Mouse (Mus musculus) neural tube, embryonic 12.5 days (tissue): ENCODE results near the gene Tmem141. TPM values are rescaled to one million over a fixed set of nuclear protein-coding genes. Genes with fewer than 3 reads are reported as not detected.
A peak's percentile ranks its signal among the peaks of the same experiment; 100 is the strongest.

Experiments used
- ATAC-seq: fragments of 200-750 bp; cut with Nextera tagmentation; 2 replicates; pipeline ENCODE4 v1.8.0; 2017; ENCODE audit warnings: low read depth, mild to moderate bottlenecking, moderate TSS enrichment, moderate library complexity; ENCODE audit not compliant: low FRiP score
- H3K27ac ChIP-seq: fragments of 300-500 bp; sonication (generic); 2 replicates; pipeline ENCODE4 v1.5.1; 2016
- H3K27me3 ChIP-seq: fragments of 300-500 bp; sonication (generic); replicated peaks from 2 replicates; pipeline ENCODE4 v1.6.1; 2016; ENCODE audit warnings: mild to moderate bottlenecking
- H3K36me3 ChIP-seq: fragments of 300-500 bp; sonication (generic); 2 replicates; pipeline ENCODE4 v1.6.1; 2016; ENCODE audit warnings: mild to moderate bottlenecking
- H3K4me1 ChIP-seq: fragments of 300-500 bp; sonication (generic); 2 replicates; pipeline ENCODE4 v1.6.1; 2016
- H3K4me2 ChIP-seq: fragments of 300-500 bp; sonication (generic); replicated peaks from 2 replicates; pipeline ENCODE4 v1.6.1; 2016; ENCODE audit warnings: mild to moderate bottlenecking
- H3K4me3 ChIP-seq: fragments of 300-500 bp; sonication (generic); 2 replicates; pipeline ENCODE4 v1.5.1; 2016
- H3K9ac ChIP-seq: fragments of 300-500 bp; sonication (generic); 2 replicates; pipeline ENCODE4 v1.6.1; 2016; ENCODE audit warnings: mild to moderate bottlenecking
- H3K9me3 ChIP-seq: fragments of 300-500 bp; sonication (generic); 2 replicates; pipeline ENCODE4 v1.6.1; 2016; ENCODE audit warnings: mild to moderate bottlenecking
- WGBS: fragments of 180-500 bp; shearing (Covaris S2); methylation state at CpG from one replicate; pipeline ENCODE4 v1.1.7; 2016; 5-methylcytosine and 5-hydroxymethylcytosine counted together
- polyA plus RNA-seq: library from polyadenylated mRNA; unstranded; fragments of >200 nt; fragmentation: Nextera tagmentation; extraction: Ambion mirVana; gene quantifications from 2 replicates; pipeline ENCODE4 v1.2.1, GENCODE M21; 2016

The Tmem141 gene
- polyA plus RNA-seq, 1 experiment from 2014 or later = 24.9 TPM

DNA sequence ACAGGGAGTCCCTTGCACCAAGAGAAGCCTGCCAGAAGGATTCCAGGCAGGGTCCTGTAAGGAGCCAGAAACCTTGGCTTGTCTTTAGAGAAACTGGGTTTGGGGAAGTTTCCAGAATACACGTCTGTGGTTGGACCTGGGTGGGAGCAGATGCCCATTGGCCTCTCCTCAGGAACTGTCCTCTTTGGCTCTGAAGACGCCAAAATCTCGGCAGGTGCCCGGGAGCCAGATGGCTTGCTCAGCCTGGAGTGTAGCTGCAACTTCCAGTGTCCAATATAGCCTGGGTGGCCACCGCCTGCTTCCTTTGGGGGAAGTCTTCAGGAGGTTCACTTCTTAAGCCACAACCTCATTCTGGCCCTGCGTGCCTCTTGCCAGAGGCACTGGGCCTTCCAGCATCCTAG, 39.9 kb downstream of the Tmem141 start:
- peak overlapping the region; percentile 60 for H3K4me2 ChIP-seq
- H3K27ac ChIP-seq = no peak overlapping the region
- H3K27me3 ChIP-seq = peaks cover 42% of the 10 kb centered on the region
- 41% methylated on average over 6 of the region's 6 CpGs for WGBS
- no peak; the same call in 1 of the 2 replicates for ATAC-seq
- H3K36me3 ChIP-seq = peaks cover 37% of the 10 kb centered on the region
- no peak overlapping the region for H3K9ac ChIP-seq
- no peak overlapping the region for H3K4me3 ChIP-seq
- H3K4me1 ChIP-seq = peaks cover 62% of the 10 kb centered on the region
- H3K9me3 ChIP-seq = no peaks in the 10 kb centered on the region

DNA sequence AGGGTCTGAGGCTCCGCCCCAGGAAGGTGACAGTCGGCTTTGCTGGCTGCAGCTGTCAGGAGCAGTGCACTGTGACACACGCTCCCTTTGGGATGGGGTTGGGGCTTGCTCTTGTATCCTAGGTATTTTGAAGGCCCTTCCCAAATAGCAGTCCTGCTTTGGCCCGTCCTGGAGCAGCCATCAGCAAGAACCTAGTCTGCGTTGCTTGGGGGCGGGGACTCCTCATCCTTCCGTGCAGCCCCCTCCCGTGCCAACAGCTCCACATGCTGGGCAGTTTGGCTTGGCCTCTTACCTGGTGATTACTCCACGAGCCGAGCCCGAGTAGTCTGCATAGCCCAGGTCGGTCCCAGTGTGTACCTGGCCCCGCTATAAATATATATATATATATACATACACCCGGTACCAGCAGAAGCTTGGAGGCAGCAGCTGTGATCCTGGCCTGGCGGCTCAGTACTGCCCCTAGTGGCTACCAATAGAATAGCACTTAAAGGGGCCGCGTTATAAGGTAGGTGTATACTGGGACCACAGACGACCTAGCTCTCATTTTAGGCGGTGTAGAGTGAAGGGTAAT, 40.4 kb downstream of the Tmem141 start, which contains the start of gene Ajm1:
Ajm1 (minus strand) TSS at position 464 of the 571 bp plus-strand sequence.
- H3K4me3 ChIP-seq = peak within 1 kb of the TSS; percentile 35
- peak within 1 kb of the TSS; percentile 60 for H3K4me2 ChIP-seq
- no peaks in the 10 kb centered on the region for H3K9me3 ChIP-seq
- H3K4me1 ChIP-seq = peaks cover 62% of the 10 kb centered on the region
- 7% methylated on average over 19 of the region's 19 CpGs for WGBS
- H3K27me3 ChIP-seq = peaks cover 48% of the 10 kb centered on the region
- H3K27ac ChIP-seq = no peak within 1 kb of the TSS; the same call in 1 of the 2 replicates
- H3K9ac ChIP-seq = peak within 1 kb of the TSS; percentile 44; the same call in 1 of the 2 replicates
- ATAC-seq = peak; percentile 56
- peaks cover 32% of the 10 kb centered on the region for H3K36me3 ChIP-seq

GRCm38 (mm10) chr2:25580621-25581101, 41.1 kb downstream of the Tmem141 start:
- H3K27ac ChIP-seq = no peak overlapping the region
- H3K27me3 ChIP-seq = peaks cover 55% of the 10 kb centered on the region
- 52% methylated on average over 6 of the region's 6 CpGs for WGBS
- no peak for ATAC-seq
- no peaks in the 10 kb centered on the region for H3K9me3 ChIP-seq
- H3K36me3 ChIP-seq = peaks cover 27% of the 10 kb centered on the region
- no peak overlapping the region for H3K4me3 ChIP-seq
- H3K4me1 ChIP-seq = peaks cover 65% of the 10 kb centered on the region
- H3K9ac ChIP-seq = no peak overlapping the region
- H3K4me2 ChIP-seq = peak overlapping the region; percentile 60

DNA sequence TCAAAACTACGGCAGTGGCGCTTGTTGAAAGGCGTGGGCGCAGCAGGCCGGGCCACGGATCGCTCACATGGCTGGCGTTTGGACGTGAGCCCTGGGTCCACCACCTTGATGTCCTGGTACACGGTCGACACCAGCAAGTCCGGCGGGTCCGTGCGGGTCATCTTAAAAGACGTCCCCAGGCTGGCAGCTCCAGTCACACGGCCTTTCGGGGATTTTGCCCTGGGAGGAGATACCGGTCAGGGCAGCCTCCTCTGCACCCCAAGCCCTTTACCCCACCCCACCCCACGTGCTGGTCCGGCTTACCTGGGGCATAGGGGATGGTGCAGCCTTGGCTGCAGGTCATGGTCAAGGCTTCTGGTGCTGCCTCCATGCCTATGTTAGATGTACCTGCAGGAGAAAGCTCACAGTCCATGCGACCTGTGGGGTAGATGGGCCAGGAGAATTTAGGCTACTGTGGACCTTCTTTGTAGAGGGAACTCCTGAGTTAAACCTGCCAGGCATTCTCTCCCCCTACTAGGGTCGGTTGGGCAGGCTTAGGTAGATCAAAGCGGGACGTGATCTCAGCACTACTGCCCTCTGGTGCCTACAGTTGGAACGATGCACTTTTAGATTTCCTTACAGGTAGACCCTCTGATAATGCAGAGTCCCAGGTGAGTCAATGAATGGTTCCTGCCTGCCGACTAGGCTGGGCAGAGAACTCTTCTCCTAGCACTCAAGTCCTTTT, 41.9 kb downstream of the Tmem141 start:
- Histone ChIP-seq H3K4me1 (peaks cover 70% of the 10 kb centered on the region), H3K4me2 (peak overlapping the region; percentile 37), H3K9me3 (no peaks in the 10 kb centered on the region), H3K4me3 (peak overlapping the region; percentile 0; the same call in 1 of the 2 replicates), H3K27ac (no peak overlapping the region), H3K27me3 (peaks cover 59% of the 10 kb centered on the region), H3K9ac (no peak overlapping the region), H3K36me3 (peaks cover 20% of the 10 kb centered on the region)
- 6% methylated on average over 27 of the region's 27 CpGs for WGBS
- ATAC-seq = no peak

GRCm38 (mm10) chr2:25578796-25579736, 42.7 kb downstream of the Tmem141 start:
- no peak overlapping the region for H3K9ac ChIP-seq
- H3K36me3 ChIP-seq = peaks cover 12% of the 10 kb centered on the region
- peak overlapping the region; percentile 50 for H3K4me2 ChIP-seq
- peak overlapping the region; percentile 19 for H3K4me3 ChIP-seq
- peaks cover 59% of the 10 kb centered on the region for H3K27me3 ChIP-seq
- WGBS = 6% methylated on average over 77 of the region's 77 CpGs
- no peak for ATAC-seq
- H3K9me3 ChIP-seq = no peaks in the 10 kb centered on the region
- peaks cover 71% of the 10 kb centered on the region for H3K4me1 ChIP-seq
- H3K27ac ChIP-seq = no peak overlapping the region

DNA sequence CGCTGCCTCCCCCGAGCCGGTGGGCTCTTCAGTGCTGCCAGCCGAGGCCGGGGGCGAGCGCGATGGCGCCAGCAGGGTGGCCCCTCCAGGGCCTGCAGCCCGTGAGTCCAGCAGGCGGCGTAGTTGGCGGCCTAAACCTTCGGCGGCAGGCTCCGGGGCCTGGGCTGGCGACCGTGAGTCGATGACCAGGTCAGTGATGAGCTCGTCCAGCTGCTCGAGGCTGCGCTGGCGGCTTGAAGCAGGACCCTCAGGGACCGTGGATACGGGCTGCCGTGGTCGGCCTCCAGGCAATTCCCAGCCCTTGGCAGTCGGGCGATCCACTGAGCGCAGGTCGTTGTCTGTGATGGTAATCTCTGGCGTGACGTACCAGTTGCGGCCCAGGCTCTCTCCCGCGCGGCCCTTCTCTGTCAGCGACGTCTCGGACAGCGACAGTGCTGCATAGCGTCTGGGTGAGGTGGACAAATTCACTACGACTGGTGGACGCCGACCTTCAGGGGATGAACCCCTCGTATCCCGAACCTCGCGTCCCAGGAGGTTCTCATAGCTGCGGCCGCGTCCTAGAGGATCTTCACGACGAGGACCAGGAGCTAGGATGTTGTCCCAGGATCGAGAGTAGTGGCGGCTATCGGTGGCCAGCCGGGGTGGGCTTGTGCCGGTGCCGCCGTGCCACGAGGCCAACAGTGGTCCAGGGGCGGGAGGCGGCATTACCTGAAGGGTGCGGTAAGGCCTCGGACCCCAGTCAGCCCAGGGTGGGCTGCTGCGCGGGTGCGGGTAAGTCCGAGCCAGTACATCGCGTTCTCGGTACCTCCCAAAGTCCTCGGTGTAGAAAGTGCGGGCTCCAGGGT, 43.6 kb downstream of the Tmem141 start:
- ATAC-seq = no peak
- peaks cover 59% of the 10 kb centered on the region for H3K27me3 ChIP-seq
- peak overlapping the region; percentile 50 for H3K4me2 ChIP-seq
- 6% methylated on average over 75 of the region's 75 CpGs for WGBS
- peak overlapping the region; percentile 19 for H3K4me3 ChIP-seq
- no peak overlapping the region for H3K27ac ChIP-seq
- peak overlapping the region; percentile 26; the same call in 1 of the 2 replicates for H3K9ac ChIP-seq
- no peaks in the 10 kb centered on the region for H3K9me3 ChIP-seq
- H3K36me3 ChIP-seq = peaks cover 3% of the 10 kb centered on the region
- H3K4me1 ChIP-seq = peaks cover 73% of the 10 kb centered on the region

DNA sequence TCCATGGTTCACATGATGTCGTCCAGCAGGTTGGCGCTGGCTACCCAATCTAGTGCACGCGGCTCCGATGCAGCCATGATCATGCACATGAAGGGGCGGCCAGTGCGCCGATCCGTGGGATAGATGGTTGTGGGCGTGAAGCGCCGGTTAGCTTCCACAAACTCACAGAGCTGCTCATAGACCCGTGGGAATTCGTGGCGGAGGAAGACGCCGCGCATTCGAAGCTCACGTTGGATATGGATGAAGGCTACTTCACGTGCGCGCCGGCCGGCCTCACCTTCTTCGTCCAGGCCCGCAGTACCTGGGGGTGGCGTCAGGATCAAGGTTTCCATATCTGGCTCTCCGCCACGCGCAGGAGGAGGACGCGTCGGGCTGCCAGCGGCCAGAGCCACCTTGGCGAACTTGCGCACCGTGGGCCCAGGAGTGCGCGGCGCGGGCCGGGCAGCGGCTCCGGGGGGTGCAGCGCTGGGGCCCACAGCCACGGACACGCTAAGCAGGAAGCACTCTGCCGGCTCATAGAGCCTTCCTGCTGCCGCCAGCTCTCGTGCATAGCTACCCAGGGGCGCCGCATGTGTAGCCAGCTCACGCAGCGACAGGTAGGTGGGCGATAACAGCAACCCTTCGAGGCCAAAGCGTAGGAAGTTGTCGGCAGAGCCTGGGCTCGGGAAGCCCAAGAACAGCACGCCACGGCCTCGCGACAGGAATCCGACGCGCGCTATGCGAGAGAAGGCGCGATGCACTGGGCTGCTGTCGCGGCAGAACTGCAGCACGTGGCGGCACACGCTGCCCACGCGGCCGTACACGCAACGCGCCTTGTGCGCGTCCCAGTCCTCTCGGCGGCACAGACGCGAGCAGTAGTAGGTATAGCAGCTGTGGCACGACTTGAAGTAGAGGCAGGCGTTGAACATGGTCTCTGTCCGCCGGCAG, 44.6 kb downstream of the Tmem141 start:
- peak overlapping the region; percentile 19 for H3K4me3 ChIP-seq
- H3K4me1 ChIP-seq = peaks cover 67% of the 10 kb centered on the region
- peaks cover 59% of the 10 kb centered on the region for H3K27me3 ChIP-seq
- H3K4me2 ChIP-seq = peak overlapping the region; percentile 50
- WGBS = 13% methylated on average over 92 of the region's 92 CpGs
- H3K9ac ChIP-seq = 0 out of 2 replicates have a peak overlapping the region, but pooled peaks have one; percentile 26
- ATAC-seq = no peak
- H3K36me3 ChIP-seq = 0 out of 2 replicates have a peak, but pooled peaks cover 6% of the 10 kb centered on the region
- H3K9me3 ChIP-seq = no peaks in the 10 kb centered on the region
- no peak overlapping the region for H3K27ac ChIP-seq

DNA sequence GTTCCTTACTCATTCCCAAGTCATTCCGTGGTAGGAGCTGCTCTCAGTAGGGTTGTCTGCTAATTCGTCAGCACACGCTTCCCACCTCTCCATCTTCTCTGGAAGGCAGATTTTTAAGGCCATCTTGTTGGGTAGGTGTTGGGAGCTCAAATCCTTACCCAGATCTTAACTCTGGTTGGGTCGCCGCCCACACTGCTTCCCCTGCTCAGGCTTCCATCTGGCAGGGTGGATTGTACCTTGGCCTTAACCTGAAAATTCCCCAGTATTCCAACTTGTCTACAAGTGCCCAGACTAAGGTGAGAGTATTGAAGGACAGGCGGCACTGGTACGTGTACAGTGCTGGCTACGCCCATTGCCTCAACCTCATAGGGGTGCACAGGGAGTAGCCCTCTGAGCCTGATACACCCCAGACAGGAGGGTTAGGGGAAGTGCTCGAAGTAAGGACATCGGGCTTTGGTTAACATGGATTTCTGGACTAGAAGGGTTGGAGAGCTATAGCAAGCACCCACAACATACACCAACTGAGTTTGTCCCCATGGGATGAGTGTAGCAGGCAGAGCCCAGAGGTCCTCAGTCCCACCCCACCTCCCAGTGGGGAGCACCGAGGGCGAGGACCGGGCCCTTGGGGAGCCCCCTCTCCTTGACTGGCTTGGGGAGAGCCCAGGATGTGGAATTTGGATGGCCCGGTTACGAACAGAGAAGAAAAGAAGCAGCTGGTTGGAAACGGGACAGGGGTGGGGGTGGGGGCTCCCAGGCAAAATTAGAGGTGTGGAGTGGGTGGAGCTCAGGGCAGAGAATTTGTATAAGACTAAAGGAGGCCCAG, 45.6 kb downstream of the Tmem141 start:
- 74% methylated on average over 16 of the region's 16 CpGs for WGBS
- H3K4me3 ChIP-seq = no peak overlapping the region
- H3K27me3 ChIP-seq = peaks cover 59% of the 10 kb centered on the region

GRCm38 (mm10) chr2:25575432-25576027, 46.3 kb downstream of the Tmem141 start:
- peaks cover 52% of the 10 kb centered on the region for H3K27me3 ChIP-seq
- peak overlapping the region; percentile 59 for H3K9ac ChIP-seq
- H3K36me3 ChIP-seq = peaks cover 16% of the 10 kb centered on the region
- peak; percentile 22; the same call in 1 of the 2 replicates for ATAC-seq
- H3K4me1 ChIP-seq = peaks cover 51% of the 10 kb centered on the region
- H3K9me3 ChIP-seq = no peaks in the 10 kb centered on the region
- H3K27ac ChIP-seq = peak overlapping the region; percentile 57; the same call in 1 of the 2 replicates
- 18% methylated on average over 21 of the region's 21 CpGs for WGBS
- peak overlapping the region; percentile 86 for H3K4me2 ChIP-seq
- H3K4me3 ChIP-seq = peak overlapping the region; percentile 55

More for the DNA sequence above, 45.6 kb downstream of the Tmem141 start:
- Histone ChIP-seq H3K36me3 (peaks cover 14% of the 10 kb centered on the region), H3K9ac (0 out of 2 replicates have a peak overlapping the region, but pooled peaks have one; percentile 59), H3K9me3 (no peaks in the 10 kb centered on the region), H3K4me2 (peak overlapping the region; percentile 86), H3K4me1 (peaks cover 57% of the 10 kb centered on the region), H3K27ac (no peak overlapping the region)
- ATAC-seq = no peak
